Mouse (Mus musculus) MEL (cell line): ENCODE results near the gene Synrg. TPM values are rescaled to one million over a fixed set of nuclear protein-coding genes. Genes with fewer than 3 reads are reported as not detected.

Source experiments
- DNase-seq: peaks from one replicate; pipeline ENCODE4 v3.0.0; 2011; ENCODE audit warnings: low read depth, low spot score
- H3K27ac ChIP-seq: 2 replicates; pipeline ENCODE4 v1.5.1; 2012; ENCODE audit warnings: low read depth, mild to moderate bottlenecking, control low read depth, low read length, moderate library complexity; ENCODE audit not compliant: control insufficient read depth
- H3K27me3 ChIP-seq, 2 experiments: fragments of 150-350 bp in 1 of 2; sonication (generic) in 1 of 2; 2 replicates each; pipeline ENCODE4 v1.6.1; 2012; ENCODE audit warnings: low read length in 2 of 2, mild to moderate bottlenecking in 2 of 2, improper control_type of control experiment in 1 of 2, moderate library complexity in 1 of 2; ENCODE audit not compliant: insufficient read depth in 2 of 2, control insufficient read depth in 1 of 2
- H3K36me3 ChIP-seq, 2 experiments: 2 replicates each; pipeline ENCODE4 v1.6.1; 2012 to 2014; ENCODE audit warnings: low read length in 2 of 2, improper control_type of control experiment in 1 of 2, inconsistent platforms in 1 of 2, mild to moderate bottlenecking in 1 of 2; ENCODE audit not compliant: insufficient read depth in 2 of 2, control insufficient read depth in 1 of 2
- H3K4me1 ChIP-seq, 2 experiments: fragments of 150-350 bp in 1 of 2; sonication (generic) in 1 of 2; 2 replicates each; pipeline ENCODE4 v1.6.1; 2012; ENCODE audit warnings: low read length in 2 of 2, improper control_type of control experiment in 1 of 2, mild to moderate bottlenecking in 1 of 2; ENCODE audit not compliant: insufficient read depth in 2 of 2, control insufficient read depth in 1 of 2
- H3K4me3 ChIP-seq, 2 experiments: fragments of 150-350 bp in 1 of 2; sonication (generic) in 1 of 2; 2 replicates each; pipeline ENCODE4 v1.5.1; 2012; ENCODE audit warnings: low read depth in 2 of 2, low read length in 2 of 2, mild to moderate bottlenecking in 2 of 2, moderate library complexity in 2 of 2, control low read depth in 1 of 2, improper control_type of control experiment in 1 of 2; ENCODE audit not compliant: control insufficient read depth in 1 of 2, insufficient read depth in 1 of 2
- H3K79me2 ChIP-seq: 2 replicates; pipeline ENCODE4 v1.6.1; 2012; ENCODE audit warnings: mild to moderate bottlenecking, low read length, moderate library complexity; ENCODE audit not compliant: control insufficient read depth, poor library complexity, insufficient read depth
- H3K9ac ChIP-seq: 2 replicates; pipeline ENCODE4 v1.6.1; 2012; ENCODE audit warnings: low read depth, mild to moderate bottlenecking, control low read depth, low read length, moderate library complexity; ENCODE audit not compliant: control insufficient read depth, poor library complexity, severe bottlenecking
- H3K9me3 ChIP-seq: fragments of 150-350 bp; sonication (generic); replicated peaks from 2 replicates; pipeline ENCODE4 v1.6.1; 2012; ENCODE audit warnings: mild to moderate bottlenecking, low read length, improper control_type of control experiment, moderate library complexity; ENCODE audit not compliant: insufficient read depth
- BHLHE40 ChIP-seq: IDR thresholded peaks from 2 replicates; pipeline ENCODE4 v1.6.1; 2012; ENCODE audit warnings: low read depth, mild to moderate bottlenecking, inconsistent platforms, low read length, improper control_type of control experiment, borderline replicate concordance
- CHD2 ChIP-seq: IDR thresholded peaks from 2 replicates; pipeline ENCODE4 v1.6.1; 2011; ENCODE audit warnings: low read length, improper control_type of control experiment
- EP300 ChIP-seq, 2 experiments: IDR thresholded peaks; 2 replicates each; pipeline ENCODE4 v1.6.1; 2011; ENCODE audit warnings: improper control_type of control experiment in 2 of 2, low read length in 2 of 2, low read depth in 1 of 2, mild to moderate bottlenecking in 1 of 2
- ETS1 ChIP-seq: IDR thresholded peaks from 2 replicates; pipeline ENCODE4 v1.6.1; 2012; ENCODE audit warnings: low read depth, mild to moderate bottlenecking, inconsistent platforms, low read length, improper control_type of control experiment, moderate library complexity
- GATA1 ChIP-seq: IDR thresholded peaks from 2 replicates; pipeline ENCODE4 v1.6.1; 2011; ENCODE audit warnings: low read depth, low read length, improper control_type of control experiment
- HCFC1 ChIP-seq: IDR thresholded peaks from 2 replicates; pipeline ENCODE4 v1.6.1; 2012; ENCODE audit warnings: low read depth, mild to moderate bottlenecking, inconsistent platforms, low read length, improper control_type of control experiment, moderate library complexity
- KAT2A ChIP-seq: conservative IDR thresholded peaks from 2 replicates; pipeline ENCODE4 v1.6.1; 2012; ENCODE audit warnings: low read depth, low read length, improper control_type of control experiment, inconsistent platforms
- MAZ ChIP-seq: IDR thresholded peaks from 2 replicates; pipeline ENCODE4 v1.6.1; 2012; ENCODE audit warnings: low read depth, mild to moderate bottlenecking, inconsistent platforms, low read length, improper control_type of control experiment
- MEF2A ChIP-seq: IDR thresholded peaks from 2 replicates; pipeline ENCODE4 v1.6.1; 2014; ENCODE audit warnings: low read depth, mild to moderate bottlenecking, inconsistent platforms, low read length, improper control_type of control experiment; ENCODE audit not compliant: poor library complexity, insufficient replicate concordance, severe bottlenecking; ENCODE audit errors: extremely low read depth
- MXI1 ChIP-seq: IDR thresholded peaks from 2 replicates; pipeline ENCODE4 v1.6.1; 2011; ENCODE audit warnings: mild to moderate bottlenecking, low read depth, low read length, improper control_type of control experiment
- MYC ChIP-seq: IDR thresholded peaks from 2 replicates; pipeline ENCODE4 v1.6.1; 2011; ENCODE audit warnings: low read depth, mild to moderate bottlenecking, low read length, improper control_type of control experiment, moderate library complexity
- NRF1 ChIP-seq: IDR thresholded peaks from 2 replicates; pipeline ENCODE4 v1.6.1; 2014; ENCODE audit warnings: low read depth, mild to moderate bottlenecking, inconsistent platforms, low read length, improper control_type of control experiment, moderate library complexity; ENCODE audit not compliant: poor library complexity, insufficient read depth, severe bottlenecking
- POLR2A ChIP-seq, 2 experiments: IDR thresholded peaks; 2 replicates each; pipeline ENCODE4 v1.6.1; 2011 to 2012; ENCODE audit warnings: low read length in 2 of 2, mild to moderate bottlenecking in 2 of 2, control low read depth in 1 of 2, improper control_type of control experiment in 1 of 2, low read depth in 1 of 2, moderate library complexity in 1 of 2; ENCODE audit not compliant: control insufficient read depth in 1 of 2, insufficient read depth in 1 of 2, poor library complexity in 1 of 2
- POLR2AphosphoS5 ChIP-seq: IDR thresholded peaks from 2 replicates; pipeline ENCODE4 v1.6.1; 2012; ENCODE audit warnings: low read depth, borderline replicate concordance, mild to moderate bottlenecking, inconsistent platforms, low read length, moderate library complexity, mixed read lengths
- RAD21 ChIP-seq: IDR thresholded peaks from 2 replicates; pipeline ENCODE4 v1.6.1; 2011; ENCODE audit warnings: mild to moderate bottlenecking, low read depth, low read length, improper control_type of control experiment
- RCOR1 ChIP-seq: IDR thresholded peaks from 2 replicates; pipeline ENCODE4 v1.6.1; 2012; ENCODE audit warnings: low read depth, mild to moderate bottlenecking, inconsistent platforms, low read length, improper control_type of control experiment
- TCF12 ChIP-seq: IDR thresholded peaks from 2 replicates; pipeline ENCODE4 v1.6.1; 2014; ENCODE audit warnings: low read depth, mild to moderate bottlenecking, inconsistent platforms, low read length, improper control_type of control experiment, moderate library complexity
- UBTF ChIP-seq: IDR thresholded peaks from 2 replicates; pipeline ENCODE4 v1.6.1; 2012; ENCODE audit warnings: low read depth, mild to moderate bottlenecking, inconsistent platforms, low read length, improper control_type of control experiment, moderate library complexity, borderline replicate concordance; ENCODE audit not compliant: insufficient read depth
- USF1 ChIP-seq: IDR thresholded peaks from 2 replicates; pipeline ENCODE4 v1.6.1; 2014; ENCODE audit warnings: low read depth, mild to moderate bottlenecking, inconsistent platforms, low read length, improper control_type of control experiment, moderate library complexity
- USF2 ChIP-seq, 2 experiments: IDR thresholded peaks; 2 replicates each; pipeline ENCODE4 v1.6.1; 2011 to 2012; ENCODE audit warnings: improper control_type of control experiment in 2 of 2, low read length in 2 of 2, borderline replicate concordance in 1 of 2, inconsistent platforms in 1 of 2, low read depth in 1 of 2, mild to moderate bottlenecking in 1 of 2; ENCODE audit not compliant: insufficient read depth in 1 of 2
- ZC3H11A ChIP-seq: IDR thresholded peaks from 2 replicates; pipeline ENCODE4 v1.6.1; 2012; ENCODE audit warnings: low read depth, mild to moderate bottlenecking, inconsistent platforms, low read length, improper control_type of control experiment
- ZKSCAN1 ChIP-seq: IDR thresholded peaks from 2 replicates; pipeline ENCODE4 v1.6.1; 2012; ENCODE audit warnings: low read depth, mild to moderate bottlenecking, inconsistent platforms, low read length, improper control_type of control experiment, moderate library complexity
- ZMIZ1 ChIP-seq: IDR thresholded peaks from 2 replicates; pipeline ENCODE4 v1.6.1; 2012; ENCODE audit warnings: low read depth, mild to moderate bottlenecking, inconsistent platforms, low read length, improper control_type of control experiment, moderate library complexity
- polyA plus RNA-seq, 2 experiments: library from polyadenylated mRNA; stranded (reverse) in 1 of 2; unstranded in 1 of 2; fragments of >175 nt in 1 of 2; fragments of >200 nt in 1 of 2; gene quantifications; 2 replicates each; pipeline versions ENCODE4 v1.2.1 to v1.2.4; 2012; ENCODE audit warnings: low replicate concordance in 2 of 2, low read depth in 1 of 2; ENCODE audit not compliant: insufficient read length in 2 of 2, insufficient read depth in 1 of 2, missing spikeins in 1 of 2
- total RNA-seq: library from RNA; depleted of rRNA; stranded (reverse); fragments of 300-350 nt; gene quantifications from 2 replicates; pipeline ENCODE4 v1.2.3, GENCODE M21; 2012

Synrg gene
- total and polyA plus RNA-seq, 3 experiments: 24.7 to 75.3 (median 26.4) TPM

- DNase-seq: no peak
- Histone ChIP-seq H3K9me3 (no peaks in the 10 kb centered on the region), H3K79me2 (no peaks in the 10 kb centered on the region), H3K4me3 (no peak overlapping the region), H3K4me1 (no peaks in the 10 kb centered on the region), H3K9ac (no peak overlapping the region), H3K27ac (no peak overlapping the region), H3K36me3 (no peaks in the 10 kb centered on the region), H3K27me3 (no peaks in the 10 kb centered on the region)
- TF ChIP-seq EP300 (IDR thresholded peaks at IDR 0.05; ENCODE audit: low read depth in 1 of 2, low read length in 2 of 2) (no peak), MAZ (no peak), USF2 (IDR thresholded peaks at IDR 0.05; ENCODE audit: borderline replicate concordance in 1 of 2, insufficient read depth in 1 of 2, low read depth in 1 of 2, low read length in 2 of 2) (no peak), RAD21 (no peak), ZMIZ1 (no peak), BHLHE40 (no peak), GATA1 (no peak), USF1 (no peak), UBTF (no peak), NRF1 (no peak), ZKSCAN1 (no peak), ZC3H11A (no peak), ETS1 (no peak), RCOR1 (no peak), POLR2A (IDR thresholded peaks at IDR 0.05; ENCODE audit: control insufficient read depth in 1 of 2, insufficient read depth in 1 of 2, low read depth in 1 of 2, low read length in 2 of 2, poor library complexity in 1 of 2) (no peak)
Observed at GRCm38 (mm10) chr11:84057418-84057817, 93.2 kb downstream of the Synrg start.

GRCm38 (mm10) chr11:84059784-84060183 is 95.6 kb downstream of the Synrg start:
- Histone ChIP-seq H3K4me1 (no peaks in the 10 kb centered on the region), H3K9ac (no peak overlapping the region), H3K4me3 (no peak overlapping the region), H3K9me3 (no peaks in the 10 kb centered on the region), H3K36me3 (no peaks in the 10 kb centered on the region), H3K27me3 (no peaks in the 10 kb centered on the region), H3K27ac (no peak overlapping the region), H3K79me2 (no peaks in the 10 kb centered on the region)
- no peak for DNase-seq
- TF ChIP-seq HCFC1 (no peak), MEF2A (no peak), TCF12 (no peak), RCOR1 (no peak), CHD2 (no peak), POLR2AphosphoS5 (no peak), USF2 (IDR thresholded peaks at IDR 0.05; ENCODE audit: borderline replicate concordance in 1 of 2, insufficient read depth in 1 of 2, low read depth in 1 of 2, low read length in 2 of 2) (no peak), MXI1 (no peak), KAT2A (no peak), MYC (no peak), UBTF (no peak), GATA1 (no peak), POLR2A (IDR thresholded peaks at IDR 0.05; ENCODE audit: control insufficient read depth in 1 of 2, insufficient read depth in 1 of 2, low read depth in 1 of 2, low read length in 2 of 2, poor library complexity in 1 of 2) (no peak), ZMIZ1 (no peak)
